Mouse (Mus musculus) neural tube, embryonic 15.5 days (tissue): ENCODE measurements at regions not wholly inside any gene's neighbourhood (a gene's known extent, or its start where the extent isn't known, plus 50 kb on each side); places are given as distances from the start of the nearest gene placed in this dataset.

Experiments used
- ATAC-seq: fragments of 200-750 bp; cut with Nextera tagmentation; 2 replicates; pipeline ENCODE4 v1.8.0; 2017; ENCODE audit warnings: mild to moderate bottlenecking, moderate TSS enrichment, moderate library complexity; ENCODE audit not compliant: low FRiP score
- H3K27ac ChIP-seq: fragments of 300-500 bp; sonication (generic); replicated peaks from 2 replicates; pipeline ENCODE4 v1.5.1; 2015; ENCODE audit warnings: mild to moderate bottlenecking, inconsistent platforms
- H3K27me3 ChIP-seq: fragments of 300-500 bp; sonication (generic); replicated peaks from 2 replicates; pipeline ENCODE4 v1.6.1; 2015; ENCODE audit warnings: inconsistent platforms
- H3K36me3 ChIP-seq: fragments of 300-500 bp; sonication (generic); 2 replicates; pipeline ENCODE4 v1.6.1; 2015; ENCODE audit warnings: inconsistent platforms
- H3K4me1 ChIP-seq: fragments of 300-500 bp; sonication (generic); 2 replicates; pipeline ENCODE4 v1.6.1; 2015; ENCODE audit warnings: inconsistent platforms
- H3K4me2 ChIP-seq: fragments of 300-500 bp; sonication (generic); 2 replicates; pipeline ENCODE4 v1.6.1; 2015; ENCODE audit warnings: inconsistent platforms, mild to moderate bottlenecking, moderate library complexity
- H3K4me3 ChIP-seq: fragments of 300-500 bp; sonication (generic); replicated peaks from 2 replicates; pipeline ENCODE4 v1.5.1; 2015; ENCODE audit warnings: mild to moderate bottlenecking, inconsistent platforms
- H3K9ac ChIP-seq: fragments of 300-500 bp; sonication (generic); replicated peaks from 2 replicates; pipeline ENCODE4 v1.6.1; 2015; ENCODE audit warnings: mild to moderate bottlenecking, inconsistent platforms
- H3K9me3 ChIP-seq: fragments of 300-500 bp; sonication (generic); replicated peaks from 2 replicates; pipeline ENCODE4 v1.6.1; 2016; ENCODE audit warnings: inconsistent platforms
- WGBS: fragments of 180-500 bp; shearing (Covaris S2); methylation state at CpG from one replicate; pipeline ENCODE4 v1.1.7; 2015; ENCODE audit warnings: mixed read lengths; 5-methylcytosine and 5-hydroxymethylcytosine counted together

- WGBS = 67% methylated on average over 1 of the region's 1 CpGs
Measured at GRCm38 (mm10) chr6:25321446-25321845, 365.3 kb upstream of the Tmem229a start.

GRCm38 (mm10) chr6:25320291-25320844 is 364.3 kb upstream of the Tmem229a start:
- H3K27me3 ChIP-seq = no peaks in the 10 kb centered on the region
- ATAC-seq = no peak
- H3K4me2 ChIP-seq = no peak overlapping the region
- no peak overlapping the region for H3K9ac ChIP-seq
- WGBS = 85% methylated on average over 6 of the region's 6 CpGs
- H3K27ac ChIP-seq = no peak overlapping the region
- H3K36me3 ChIP-seq = no peaks in the 10 kb centered on the region
- H3K9me3 ChIP-seq = no peaks in the 10 kb centered on the region
- no peak overlapping the region for H3K4me3 ChIP-seq
- no peaks in the 10 kb centered on the region for H3K4me1 ChIP-seq

More at GRCm38 (mm10) chr6:25321446-25321845, 365.3 kb upstream of the Tmem229a start:
- no peak overlapping the region for H3K9ac ChIP-seq
- H3K27me3 ChIP-seq = no peaks in the 10 kb centered on the region
- no peak overlapping the region for H3K27ac ChIP-seq
- no peaks in the 10 kb centered on the region for H3K36me3 ChIP-seq
- ATAC-seq = no peak
- no peak overlapping the region for H3K4me3 ChIP-seq
- no peak overlapping the region for H3K4me2 ChIP-seq
- H3K9me3 ChIP-seq = no peaks in the 10 kb centered on the region
- H3K4me1 ChIP-seq = no peaks in the 10 kb centered on the region

GRCm38 (mm10) chr6:25307471-25307870 is 351.4 kb upstream of the Tmem229a start:
- Histone ChIP-seq H3K27ac (no peak overlapping the region), H3K9me3 (no peaks in the 10 kb centered on the region), H3K4me2 (no peak overlapping the region), H3K27me3 (no peaks in the 10 kb centered on the region), H3K36me3 (no peaks in the 10 kb centered on the region), H3K4me3 (no peak overlapping the region), H3K4me1 (no peaks in the 10 kb centered on the region), H3K9ac (no peak overlapping the region)
- no peak for ATAC-seq

- WGBS = 64% methylated on average over 4 of the region's 4 CpGs
- no peaks in the 10 kb centered on the region for H3K9me3 ChIP-seq
- H3K4me3 ChIP-seq = no peak overlapping the region
- no peak overlapping the region for H3K27ac ChIP-seq
- peak; percentile 28; the same call in 1 of the 2 replicates for ATAC-seq
- no peak overlapping the region for H3K9ac ChIP-seq
- H3K4me1 ChIP-seq = no peaks in the 10 kb centered on the region
- H3K27me3 ChIP-seq = no peaks in the 10 kb centered on the region
- no peak overlapping the region for H3K4me2 ChIP-seq
- no peaks in the 10 kb centered on the region for H3K36me3 ChIP-seq
Measured at GRCm38 (mm10) chr6:25304844-25305504, 348.9 kb upstream of the Tmem229a start.

GRCm38 (mm10) chr6:25291613-25292012 is 335.5 kb upstream of the Tmem229a start:
- Histone ChIP-seq H3K9me3 (no peaks in the 10 kb centered on the region), H3K36me3 (no peaks in the 10 kb centered on the region), H3K4me2 (no peak overlapping the region), H3K4me3 (no peak overlapping the region), H3K9ac (no peak overlapping the region), H3K27me3 (no peaks in the 10 kb centered on the region), H3K27ac (no peak overlapping the region), H3K4me1 (no peaks in the 10 kb centered on the region)
- ATAC-seq = no peak
- 96% methylated on average over 1 of the region's 1 CpGs for WGBS

- H3K27ac ChIP-seq = no peak overlapping the region
- ATAC-seq = no peak
- H3K4me2 ChIP-seq = no peak overlapping the region
- H3K9ac ChIP-seq = no peak overlapping the region
- H3K4me3 ChIP-seq = no peak overlapping the region
- no peaks in the 10 kb centered on the region for H3K36me3 ChIP-seq
- no peaks in the 10 kb centered on the region for H3K9me3 ChIP-seq
- no peaks in the 10 kb centered on the region for H3K4me1 ChIP-seq
- 96% methylated on average over 4 of the region's 4 CpGs for WGBS
- no peaks in the 10 kb centered on the region for H3K27me3 ChIP-seq
Measured at GRCm38 (mm10) chr6:25287591-25287990, 331.5 kb upstream of the Tmem229a start.

GRCm38 (mm10) chr6:25286313-25286712 is 330.2 kb upstream of the Tmem229a start:
- no peak for ATAC-seq
- H3K27ac ChIP-seq = no peak overlapping the region
- H3K4me2 ChIP-seq = no peak overlapping the region
- no peaks in the 10 kb centered on the region for H3K36me3 ChIP-seq
- H3K4me1 ChIP-seq = no peaks in the 10 kb centered on the region
- H3K9ac ChIP-seq = no peak overlapping the region
- H3K9me3 ChIP-seq = no peaks in the 10 kb centered on the region
- H3K4me3 ChIP-seq = no peak overlapping the region
- 91% methylated on average over 6 of the region's 6 CpGs for WGBS
- no peaks in the 10 kb centered on the region for H3K27me3 ChIP-seq

GRCm38 (mm10) chr6:25278509-25278908 is 322.4 kb upstream of the Tmem229a start:
- Histone ChIP-seq H3K27ac (no peak overlapping the region), H3K36me3 (no peaks in the 10 kb centered on the region), H3K4me3 (no peak overlapping the region), H3K9me3 (no peaks in the 10 kb centered on the region), H3K9ac (no peak overlapping the region), H3K4me1 (0 out of 2 replicates have a peak, but pooled peaks cover 3% of the 10 kb centered on the region), H3K4me2 (no peak overlapping the region), H3K27me3 (no peaks in the 10 kb centered on the region)
- ATAC-seq = no peak
- WGBS = 23% methylated on average over 1 of the region's 1 CpGs

GRCm38 (mm10) chr6:25277703-25278447 is 321.8 kb upstream of the Tmem229a start:
- Histone ChIP-seq H3K4me3 (no peak overlapping the region), H3K36me3 (no peaks in the 10 kb centered on the region), H3K27me3 (no peaks in the 10 kb centered on the region), H3K4me1 (0 out of 2 replicates have a peak, but pooled peaks cover 3% of the 10 kb centered on the region), H3K4me2 (no peak overlapping the region), H3K9ac (no peak overlapping the region), H3K9me3 (no peaks in the 10 kb centered on the region), H3K27ac (no peak overlapping the region)
- no peak for ATAC-seq
- 44% methylated on average over 8 of the region's 8 CpGs for WGBS

GRCm38 (mm10) chr6:25276221-25276620 is 320.1 kb upstream of the Tmem229a start:
- 59% methylated on average over 2 of the region's 2 CpGs for WGBS
- H3K36me3 ChIP-seq = no peaks in the 10 kb centered on the region
- no peaks in the 10 kb centered on the region for H3K27me3 ChIP-seq
- H3K27ac ChIP-seq = no peak overlapping the region
- H3K9ac ChIP-seq = no peak overlapping the region
- H3K4me2 ChIP-seq = no peak overlapping the region
- H3K9me3 ChIP-seq = no peaks in the 10 kb centered on the region
- no peak for ATAC-seq
- no peak overlapping the region for H3K4me3 ChIP-seq
- H3K4me1 ChIP-seq = 0 out of 2 replicates have a peak, but pooled peaks cover 3% of the 10 kb centered on the region

GRCm38 (mm10) chr6:25260559-25260958 is 304.5 kb upstream of the Tmem229a start:
- Histone ChIP-seq H3K36me3 (no peaks in the 10 kb centered on the region), H3K27me3 (no peaks in the 10 kb centered on the region), H3K9ac (no peak overlapping the region), H3K4me3 (no peak overlapping the region), H3K9me3 (no peaks in the 10 kb centered on the region), H3K27ac (no peak overlapping the region), H3K4me1 (no peaks in the 10 kb centered on the region), H3K4me2 (no peak overlapping the region)
- no peak for ATAC-seq
- WGBS = 92% methylated on average over 1 of the region's 1 CpGs

GRCm38 (mm10) chr6:25255762-25256161 is 299.7 kb upstream of the Tmem229a start:
- Histone ChIP-seq H3K9me3 (no peaks in the 10 kb centered on the region), H3K9ac (no peak overlapping the region), H3K4me3 (no peak overlapping the region), H3K27ac (no peak overlapping the region), H3K27me3 (no peaks in the 10 kb centered on the region), H3K4me1 (no peaks in the 10 kb centered on the region), H3K4me2 (no peak overlapping the region), H3K36me3 (no peaks in the 10 kb centered on the region)
- 74% methylated on average over 2 of the region's 2 CpGs for WGBS
- no peak for ATAC-seq
